Mouse (Mus musculus) embryonic fibroblast, embryonic 13.5 days (primary cell): Measurements from ENCODE around the gene Gfpt2.

ENCODE experiments used
- CTCF ChIP-seq: IDR thresholded peaks from 2 replicates; pipeline ENCODE4 v1.5.1; 2011; ENCODE audit warnings: mild to moderate bottlenecking, control low read depth, low read length, moderate library complexity, borderline replicate concordance; ENCODE audit not compliant: insufficient read depth
- POLR2A ChIP-seq: IDR thresholded peaks from 2 replicates; pipeline ENCODE4 v1.6.1; 2011; ENCODE audit warnings: low read depth, mild to moderate bottlenecking, control low read depth, low read length, moderate library complexity

DNA sequence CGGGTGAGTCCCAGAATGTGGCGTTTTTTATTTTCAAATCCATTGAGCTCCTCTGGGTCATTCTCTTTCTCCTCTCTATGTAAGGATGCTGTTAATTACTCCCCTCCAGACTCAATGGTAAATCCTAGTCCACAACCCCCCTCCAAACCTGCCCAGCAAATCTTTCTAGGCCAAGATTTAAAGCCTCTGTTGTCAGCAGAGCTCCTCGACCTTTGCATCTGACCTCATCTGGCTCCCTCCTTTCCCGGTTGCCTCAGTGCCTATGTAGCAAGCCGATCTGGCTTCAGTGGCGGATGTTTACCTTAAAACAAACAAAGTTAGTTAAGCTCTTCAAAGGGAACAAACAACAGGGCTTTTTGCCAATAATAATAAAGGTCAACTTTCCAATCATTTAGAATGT lies 33.3 kb downstream of the Gfpt2 start:
- TF ChIP-seq POLR2A (no peak), CTCF (no peak)
